Mouse (Mus musculus) embryo, embryonic 11 days (tissue): ENCODE results near the gene Psmb8.
"Not testable (repeated sequence)": the region's sequence is repeated elsewhere in the genome, so short reads cannot be mapped to it uniquely, and the experiment has no call there.

Experiments
- DNase-seq: peaks from one replicate; pipeline ENCODE4 v3.0.0-alpha.2; 2015

Psmb8 gene

GRCm38 (mm10) chr17:34215176-34215575, 17.7 kb downstream of the Psmb8 start:
- no peak for DNase-seq

- no peak for DNase-seq
These were observed 19.9 kb downstream of the Psmb8 start for GRCm38 (mm10) chr17:34217216-34217928.

GRCm38 (mm10) chr17:34217986-34218385, 20.5 kb downstream of the Psmb8 start:
- DNase-seq, result no peak

- DNase-seq, result no peak
These were observed 21.2 kb downstream of the Psmb8 start for GRCm38 (mm10) chr17:34218675-34219074.

- not testable (repeated sequence) for DNase-seq
These were observed 21.6 kb downstream of the Psmb8 start for GRCm38 (mm10) chr17:34219096-34219495.

GRCm38 (mm10) chr17:34219801-34220200, 22.3 kb downstream of the Psmb8 start:
- DNase-seq, result not testable (repeated sequence)

- not testable (repeated sequence) for DNase-seq
These were observed 22.9 kb downstream of the Psmb8 start for GRCm38 (mm10) chr17:34220401-34220800.

- no peak for DNase-seq
These were observed 27.3 kb downstream of the Psmb8 start for GRCm38 (mm10) chr17:34224816-34225215.

- no peak for DNase-seq
These were observed 27.9 kb downstream of the Psmb8 start for GRCm38 (mm10) chr17:34225426-34225825.

- not testable (repeated sequence) for DNase-seq
These were observed 28.4 kb downstream of the Psmb8 start for GRCm38 (mm10) chr17:34225911-34226310.

GRCm38 (mm10) chr17:34230971-34231370, 33.5 kb downstream of the Psmb8 start:
- DNase-seq, result not testable (repeated sequence)

GRCm38 (mm10) chr17:34232021-34232420, 34.5 kb downstream of the Psmb8 start:
- not testable (repeated sequence) for DNase-seq

GRCm38 (mm10) chr17:34234926-34235325, 37.4 kb downstream of the Psmb8 start:
- peak; percentile 53 for DNase-seq

- DNase-seq, result no peak
These were observed 39.2 kb downstream of the Psmb8 start for GRCm38 (mm10) chr17:34236691-34237090.

GRCm38 (mm10) chr17:34237741-34238140, 40.2 kb downstream of the Psmb8 start:
- DNase-seq, result no peak

- no peak for DNase-seq
These were observed 41.2 kb downstream of the Psmb8 start, which contains the start of gene H2-Ob for GRCm38 (mm10) chr17:34238706-34239105. Gene H2-Ob, plus strand, starts transcription at chr17:34238903.

GRCm38 (mm10) chr17:34239601-34240041, 42.1 kb downstream of the Psmb8 start:
- no peak for DNase-seq

- no peak for DNase-seq
These were observed 42.8 kb downstream of the Psmb8 start for GRCm38 (mm10) chr17:34240366-34240765.

- DNase-seq, result no peak
These were observed 43.4 kb downstream of the Psmb8 start for GRCm38 (mm10) chr17:34240916-34241315.

- DNase-seq, result no peak
These were observed 47.1 kb downstream of the Psmb8 start for GRCm38 (mm10) chr17:34244656-34245055.

GRCm38 (mm10) chr17:34247047-34247446, 49.5 kb downstream of the Psmb8 start:
- DNase-seq, result peak; percentile 3

GRCm38 (mm10) chr17:34248764-34249163, 51.2 kb downstream of the Psmb8 start:
- DNase-seq, result no peak

GRCm38 (mm10) chr17:34249361-34249760, 51.8 kb downstream of the Psmb8 start:
- DNase-seq, result no peak

GRCm38 (mm10) chr17:34249878-34250277, 52.4 kb downstream of the Psmb8 start:
- DNase-seq, result peak; percentile 75
